Mouse (Mus musculus): ENCODE results near the gene Ccdc146.

DNA sequence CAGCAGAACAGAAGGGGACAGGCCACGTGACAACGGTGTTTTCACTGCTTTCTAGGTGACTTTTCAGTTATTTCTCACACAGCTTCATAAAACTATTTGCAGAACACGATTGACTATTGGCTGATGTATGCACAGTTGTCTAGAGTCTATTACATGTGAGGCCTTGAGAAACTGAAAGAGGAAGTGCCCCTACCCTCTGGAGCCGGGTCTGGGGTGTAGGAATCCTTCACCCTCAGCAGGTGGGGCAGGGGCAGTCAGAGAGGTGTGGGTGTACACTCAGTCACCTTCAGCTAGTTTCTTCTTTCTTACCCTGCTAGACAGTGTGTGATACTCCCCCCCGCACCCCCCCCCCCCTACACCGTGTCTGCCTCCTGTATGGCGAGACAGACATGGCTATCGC lies 128.8 kb downstream of the Ccdc146 start:
- TF ChIP-seq CTCF (IDR thresholded peaks at IDR 0.05; ENCODE audit: extremely low read depth, insufficient read length, insufficient replicate concordance, low read depth, low read length) (no peak), POLR2A (IDR thresholded peaks at IDR 0.05; ENCODE audit: low read depth, low read length) (no peak)
